Mouse (Mus musculus) heart, postnatal 14 days (tissue): ENCODE measurements at regions not wholly inside any gene's neighbourhood (a gene's known extent, or its start where the extent isn't known, plus 50 kb on each side); places are given as distances from the start of the nearest gene placed in this dataset.

Experiments used
- DNase-seq, 2 experiments: peaks; one replicate each; pipeline ENCODE4 v3.0.0; 2021 to 2022
- intact Hi-C: fragments of 180-260 bp; cut with DNase I; formaldehyde crosslinking; loops from one replicate; pipeline ENCODE4 v1.15.1; 2025

DNA sequence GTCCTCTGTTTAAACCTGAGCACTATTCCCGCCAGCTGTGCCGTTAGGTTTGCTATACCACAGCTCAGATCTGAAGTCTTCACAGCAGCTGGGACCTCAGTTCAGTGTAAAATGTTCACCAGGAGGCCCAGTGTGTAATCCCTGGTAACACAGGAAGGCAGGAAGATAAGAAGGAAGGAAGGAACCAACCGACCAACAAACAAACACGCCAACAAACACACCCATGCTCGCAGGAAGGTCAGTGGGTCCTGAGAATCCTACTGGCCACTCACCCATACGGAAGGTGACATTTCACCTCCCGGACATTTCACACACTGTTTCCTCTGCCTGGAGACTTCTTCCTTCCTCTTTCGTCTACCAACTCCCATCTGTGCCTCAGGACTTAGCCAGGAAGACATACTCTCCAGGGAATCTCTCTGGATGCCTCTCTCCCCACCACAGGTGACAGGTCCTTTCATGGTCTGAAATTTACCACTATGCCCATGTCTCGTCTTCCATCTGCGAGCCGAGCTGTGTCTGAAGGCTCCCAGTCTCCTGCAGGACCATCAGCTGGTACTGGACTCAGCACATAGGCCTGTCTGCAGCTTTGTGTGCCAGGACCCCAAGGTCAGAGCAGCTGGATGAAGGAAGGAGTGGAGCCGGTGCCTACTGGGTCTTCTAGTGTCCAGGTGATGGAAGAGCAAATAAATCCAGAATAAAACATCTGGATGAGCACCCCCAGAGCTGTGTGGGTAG lies 61.1 kb upstream of the Xpa start:
- no peak for DNase-seq
- intact Hi-C loops = no loop called here

DNA sequence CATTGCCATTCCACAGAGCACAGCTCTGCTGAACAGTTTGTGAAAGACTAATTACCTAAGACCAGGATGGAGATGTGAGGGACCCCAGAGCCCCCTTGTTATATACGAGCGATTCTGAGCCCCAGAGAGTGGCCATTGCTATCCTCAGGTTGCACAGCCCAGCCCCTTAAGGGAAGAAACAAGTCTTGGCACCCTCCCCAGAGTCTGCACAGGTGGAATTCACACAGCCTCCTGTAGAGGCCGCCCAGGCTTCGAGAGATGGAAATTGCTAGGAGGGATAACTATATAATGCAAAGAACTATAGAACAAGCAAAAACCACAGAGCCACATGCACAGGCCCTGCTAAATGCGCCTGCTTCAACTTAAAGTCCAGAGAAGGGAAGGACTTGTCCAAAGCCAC lies 62.7 kb upstream of the Xpa start:
- intact Hi-C loops = no loop called here
- peak in 1 of 2 experiments; percentile 38 for DNase-seq

DNA sequence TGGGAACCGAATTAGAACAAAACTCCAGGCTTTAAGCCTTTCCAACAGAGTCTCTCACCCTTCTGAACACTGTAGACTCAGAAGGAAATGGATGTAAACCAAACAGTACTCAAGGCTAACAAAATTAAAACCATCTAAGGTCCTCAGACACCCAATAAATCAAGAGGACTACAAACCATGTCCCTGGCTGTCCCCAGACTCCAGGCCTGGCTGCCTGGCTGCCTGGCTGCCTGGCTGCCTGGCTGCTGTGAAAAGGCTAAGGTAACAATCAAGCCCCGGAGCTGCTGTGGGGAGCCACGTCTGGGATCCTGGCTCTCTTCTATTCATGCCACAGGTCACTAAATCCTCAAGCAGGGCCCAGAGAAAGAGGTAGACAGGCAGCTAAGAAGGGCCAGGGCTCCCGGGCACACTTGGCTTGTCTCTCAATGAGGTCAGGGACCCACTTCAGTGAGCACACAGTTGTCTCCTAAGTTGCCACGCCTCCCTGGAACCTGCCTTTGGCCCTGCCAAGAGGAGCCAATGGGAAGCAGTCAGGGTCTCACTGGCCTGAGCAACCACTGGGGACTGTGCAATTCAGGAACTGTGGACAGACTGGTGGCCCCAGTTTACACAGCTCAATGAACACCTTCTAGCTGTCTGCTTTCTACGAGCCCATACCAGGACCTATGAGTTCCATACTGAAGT lies 72.6 kb upstream of the Xpa start:
- no peak for DNase-seq
- intact Hi-C loops = no loop called here

DNA sequence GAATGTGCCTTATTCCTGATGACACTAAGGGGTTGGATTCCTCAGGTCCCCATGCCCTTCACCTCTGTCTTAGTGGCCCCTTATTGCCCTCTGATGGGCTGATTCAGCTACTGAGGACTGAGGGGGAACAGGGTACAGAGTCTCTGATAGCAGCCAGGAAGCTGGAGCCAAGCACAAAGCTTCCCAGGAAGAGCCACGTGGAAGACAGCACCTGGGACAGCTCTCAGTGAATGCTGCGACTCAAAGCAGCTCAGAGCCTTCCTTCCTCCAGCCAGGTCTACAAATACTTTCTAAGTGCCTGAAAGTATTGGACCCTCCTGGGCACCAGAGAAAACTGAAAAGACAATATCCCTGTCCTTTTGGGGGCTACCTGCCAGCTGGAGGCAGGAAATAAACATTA lies 72.3 kb upstream of the Foxe1 start:
- intact Hi-C loops = no loop called here

DNA sequence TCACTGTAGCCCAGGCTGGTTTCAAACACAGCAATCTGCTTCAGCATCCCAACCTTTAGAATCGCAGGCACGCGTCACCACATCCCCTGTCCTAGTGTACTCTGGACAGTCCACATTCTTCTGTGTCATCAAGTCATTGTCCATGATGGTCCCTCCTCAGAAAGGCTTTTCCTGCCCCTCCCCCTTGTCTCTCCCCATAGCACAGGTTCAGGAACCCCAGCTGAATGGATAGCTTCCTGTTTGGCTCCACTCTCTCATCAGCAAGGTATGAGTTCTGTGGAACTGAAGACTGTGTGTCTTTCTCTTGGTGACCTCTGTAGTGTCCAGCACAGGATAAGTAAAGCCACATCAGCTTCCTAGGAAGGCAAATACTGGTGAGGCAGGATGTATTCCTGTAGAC lies 67.6 kb upstream of the Foxe1 start:
- DNase-seq = no peak
- intact Hi-C loops = no loop called here

More for the DNA sequence above, 72.3 kb upstream of the Foxe1 start:
- no peak for DNase-seq

DNA sequence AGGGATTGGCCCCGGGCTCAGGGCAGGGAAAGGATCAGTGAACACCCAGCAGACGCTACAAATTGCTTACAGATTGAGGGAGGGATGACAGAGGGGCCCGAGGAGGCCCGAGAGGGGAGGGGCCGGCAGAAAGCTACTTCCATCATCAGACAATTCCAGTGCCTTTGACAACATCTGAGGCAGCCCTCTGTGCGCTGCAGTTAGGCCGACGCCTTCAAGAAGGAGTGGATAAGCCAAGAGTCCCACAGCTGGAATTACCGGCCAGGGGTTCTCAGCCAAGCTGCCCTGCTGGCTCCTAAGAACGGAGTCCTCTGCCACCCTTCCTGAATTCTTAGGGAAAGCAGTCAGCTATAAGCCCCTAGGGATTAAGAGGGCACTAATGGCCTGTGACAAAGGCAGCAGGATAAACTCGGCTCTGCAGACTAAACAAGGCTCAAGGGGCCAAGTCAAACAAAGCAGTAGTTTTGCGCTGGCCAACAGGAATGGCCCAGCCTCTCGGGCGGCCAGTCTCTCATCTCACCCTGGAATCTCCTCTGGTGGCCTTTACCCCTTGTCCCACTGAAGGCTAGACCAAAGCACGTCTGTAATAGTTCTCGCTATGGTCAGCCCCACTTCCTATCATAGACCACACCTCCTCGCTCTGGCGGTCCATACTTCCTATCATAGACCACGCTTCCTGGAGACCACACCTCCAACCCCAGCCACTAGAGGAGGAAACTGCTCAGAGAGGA lies 66.4 kb upstream of the Foxe1 start:
- DNase-seq = peak in 1 of 2 experiments; percentile 13
- intact Hi-C loops = no loop called here

DNA sequence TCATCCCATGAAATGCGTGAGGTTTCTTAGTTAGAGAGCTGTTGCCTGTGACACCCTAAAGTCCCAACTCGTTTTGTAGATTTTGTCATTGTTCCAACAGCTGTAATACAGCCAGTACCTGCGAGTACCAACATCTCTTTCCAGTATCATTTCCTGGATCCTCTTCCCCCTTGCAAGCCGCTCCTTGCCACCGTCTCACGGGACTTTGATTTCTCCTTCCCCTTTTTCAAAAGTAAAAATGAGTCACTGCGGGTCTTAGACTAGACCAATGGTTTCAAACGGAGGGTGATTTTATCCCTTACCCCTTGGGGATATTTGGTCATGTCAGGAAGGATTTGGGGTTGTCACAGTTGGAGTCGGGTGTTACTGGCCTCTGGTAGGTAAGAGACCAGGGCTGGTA lies 56.5 kb upstream of the Foxe1 start:
- no peak for DNase-seq
- intact Hi-C loops = no loop called here

DNA sequence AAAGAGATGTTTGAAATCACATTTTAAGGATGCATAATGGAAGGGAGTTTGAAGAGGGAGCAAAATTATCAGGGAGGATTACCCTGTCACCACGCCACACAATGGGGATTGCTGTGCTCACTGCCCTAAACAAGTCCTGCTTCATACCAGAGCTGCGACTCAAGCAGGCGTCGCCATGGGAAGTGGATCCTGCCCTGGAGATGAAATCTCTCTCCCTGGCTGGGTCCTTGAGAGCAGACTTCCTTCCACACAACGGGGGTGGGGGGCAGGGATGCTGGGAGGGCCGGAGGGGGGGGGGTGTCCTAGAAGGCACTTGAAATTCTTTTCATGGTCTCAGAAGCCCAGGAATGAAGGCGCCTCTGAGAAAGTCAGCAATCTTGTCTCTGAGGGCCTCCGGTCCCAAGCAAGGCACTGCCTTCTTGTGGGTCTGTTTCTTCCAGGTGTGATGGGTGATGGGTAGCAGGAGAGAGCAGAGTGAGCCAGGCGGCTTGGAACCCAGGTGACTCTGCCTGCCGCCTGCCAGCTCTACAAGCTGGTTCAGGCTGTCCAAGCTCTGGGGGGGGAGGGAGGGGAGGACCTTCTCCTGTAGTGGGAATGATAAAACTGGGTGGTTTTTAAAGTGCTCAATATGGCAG lies 51.7 kb upstream of the Foxe1 start:
- intact Hi-C loops = no loop called here
- no peak for DNase-seq
